Mouse (Mus musculus): ENCODE results near the gene E2f2. TPM values are rescaled to one million over a fixed set of nuclear protein-coding genes. Genes with fewer than 3 reads are reported as not detected.

E2f2 gene
- polyA plus RNA-seq, 1 experiment from 2014 or later: 0.91 TPM

GRCm38 (mm10) chr4:136240123-136240522, 67.9 kb downstream of the E2f2 start:
- ATAC-seq (ENCODE audit: low FRiP score, low TSS enrichment): no peak
- no peaks in the 10 kb centered on the region for H3K27me3 ChIP-seq (ENCODE audit: control insufficient read depth, insufficient read depth, low read length)
- no peak overlapping the region for H3K9ac ChIP-seq (ENCODE audit: low read length)
- TF ChIP-seq EP300 (optimal IDR thresholded peaks at IDR 0.05) (no peak), CTCF (IDR thresholded peaks at IDR 0.05; ENCODE audit: low read depth) (peak; percentile 8; the same call in 1 of the 2 replicates)
- no peak overlapping the region for H3K27ac ChIP-seq (replicated peaks)
- no peak overlapping the region for H3K4me3 ChIP-seq (ENCODE audit: low read depth, low read length)
- H3K36me3 ChIP-seq (ENCODE audit: control insufficient read depth, insufficient read depth, low read length): no peaks in the 10 kb centered on the region
- no peak for DNase-seq (ENCODE audit: low spot score)
- 64% methylated on average over 14 of the region's 14 CpGs for WGBS
- H3K4me2 ChIP-seq (replicated peaks; ENCODE audit: low read depth): no peak overlapping the region
- H3K9me3 ChIP-seq (ENCODE audit: control insufficient read depth, low read length): no peaks in the 10 kb centered on the region
- no peaks in the 10 kb centered on the region for H3K4me1 ChIP-seq (replicated peaks; ENCODE audit: control insufficient read depth, insufficient read depth)

GRCm38 (mm10) chr4:136240955-136241354, 68.8 kb downstream of the E2f2 start:
- H3K27ac ChIP-seq (replicated peaks): no peak overlapping the region
- H3K4me2 ChIP-seq (replicated peaks; ENCODE audit: low read depth): no peak overlapping the region
- no peaks in the 10 kb centered on the region for H3K9me3 ChIP-seq (ENCODE audit: control insufficient read depth, low read length)
- WGBS: 71% methylated on average over 8 of the region's 8 CpGs
- H3K9ac ChIP-seq (ENCODE audit: low read length): no peak overlapping the region
- no peak for ATAC-seq (ENCODE audit: low FRiP score, low TSS enrichment)
- no peak for DNase-seq (ENCODE audit: low spot score)
- no peaks in the 10 kb centered on the region for H3K36me3 ChIP-seq (ENCODE audit: control insufficient read depth, insufficient read depth, low read length)
- H3K4me1 ChIP-seq (replicated peaks; ENCODE audit: control insufficient read depth, insufficient read depth): no peaks in the 10 kb centered on the region
- no peak overlapping the region for H3K4me3 ChIP-seq (ENCODE audit: low read depth, low read length)
- no peak for TF ChIP-seq CTCF (IDR thresholded peaks at IDR 0.05; ENCODE audit: low read depth)
- no peak for TF ChIP-seq EP300 (optimal IDR thresholded peaks at IDR 0.05)
- H3K27me3 ChIP-seq (ENCODE audit: control insufficient read depth, insufficient read depth, low read length): no peaks in the 10 kb centered on the region

- no peaks in the 10 kb centered on the region for H3K9me3 ChIP-seq (ENCODE audit: control insufficient read depth, low read length)
- H3K9ac ChIP-seq (ENCODE audit: low read length): no peak overlapping the region
- no peaks in the 10 kb centered on the region for H3K36me3 ChIP-seq (ENCODE audit: control insufficient read depth, insufficient read depth, low read length)
- TF ChIP-seq EP300 (optimal IDR thresholded peaks at IDR 0.05) (no peak), CTCF (IDR thresholded peaks at IDR 0.05; ENCODE audit: low read depth) (peak; percentile 77)
- H3K4me1 ChIP-seq (replicated peaks; ENCODE audit: control insufficient read depth, insufficient read depth): 0 out of 2 replicates have a peak, but pooled peaks cover under 1% of the 10 kb centered on the region
- no peak overlapping the region for H3K4me3 ChIP-seq (ENCODE audit: low read depth, low read length)
- H3K27me3 ChIP-seq (ENCODE audit: control insufficient read depth, insufficient read depth, low read length): no peaks in the 10 kb centered on the region
- ATAC-seq (ENCODE audit: low FRiP score, low TSS enrichment): no peak
- WGBS: 50% methylated on average over 8 of the region's 8 CpGs
- no peak overlapping the region for H3K27ac ChIP-seq (replicated peaks)
- DNase-seq (ENCODE audit: low spot score): peak; percentile 59
- H3K4me2 ChIP-seq (replicated peaks; ENCODE audit: low read depth): no peak overlapping the region
Measured at GRCm38 (mm10) chr4:136242065-136242703, 70.0 kb downstream of the E2f2 start.

- DNase-seq (ENCODE audit: low spot score) (no peak), ATAC-seq (ENCODE audit: low FRiP score, low TSS enrichment) (no peak)
- H3K9me3 ChIP-seq (ENCODE audit: control insufficient read depth, low read length): no peaks in the 10 kb centered on the region
- 84% methylated on average over 7 of the region's 7 CpGs for WGBS
- no peak overlapping the region for H3K27ac ChIP-seq (replicated peaks)
- H3K4me3 ChIP-seq (ENCODE audit: low read depth, low read length): no peak overlapping the region
- no peak overlapping the region for H3K9ac ChIP-seq (ENCODE audit: low read length)
- TF ChIP-seq CTCF (IDR thresholded peaks at IDR 0.05; ENCODE audit: low read depth) (no peak), EP300 (optimal IDR thresholded peaks at IDR 0.05) (no peak)
- H3K4me1 ChIP-seq (replicated peaks; ENCODE audit: control insufficient read depth, insufficient read depth): 0 out of 2 replicates have a peak, but pooled peaks cover 2% of the 10 kb centered on the region
- no peaks in the 10 kb centered on the region for H3K36me3 ChIP-seq (ENCODE audit: control insufficient read depth, insufficient read depth, low read length)
- no peak overlapping the region for H3K4me2 ChIP-seq (replicated peaks; ENCODE audit: low read depth)
- H3K27me3 ChIP-seq (ENCODE audit: control insufficient read depth, insufficient read depth, low read length): no peaks in the 10 kb centered on the region
Measured at GRCm38 (mm10) chr4:136242728-136243127, 70.5 kb downstream of the E2f2 start.

GRCm38 (mm10) chr4:136244208-136244607, 72.0 kb downstream of the E2f2 start:
- TF ChIP-seq EP300 (optimal IDR thresholded peaks at IDR 0.05): no peak
- TF ChIP-seq CTCF (IDR thresholded peaks at IDR 0.05; ENCODE audit: low read depth): no peak
- no peaks in the 10 kb centered on the region for H3K36me3 ChIP-seq (ENCODE audit: control insufficient read depth, insufficient read depth, low read length)
- DNase-seq (ENCODE audit: low spot score): no peak

More at GRCm38 (mm10) chr4:136244208-136244607, 72.0 kb downstream of the E2f2 start:
- Histone ChIP-seq H3K9ac (ENCODE audit: low read length) (no peak overlapping the region), H3K27ac (replicated peaks) (no peak overlapping the region), H3K9me3 (ENCODE audit: control insufficient read depth, low read length) (no peaks in the 10 kb centered on the region), H3K4me1 (replicated peaks; ENCODE audit: control insufficient read depth, insufficient read depth) (0 out of 2 replicates have a peak, but pooled peaks cover 2% of the 10 kb centered on the region), H3K4me2 (replicated peaks; ENCODE audit: low read depth) (no peak overlapping the region), H3K4me3 (ENCODE audit: low read depth, low read length) (no peak overlapping the region), H3K27me3 (ENCODE audit: control insufficient read depth, insufficient read depth, low read length) (no peaks in the 10 kb centered on the region)
- WGBS: 78% methylated on average over 7 of the region's 7 CpGs
- no peak for ATAC-seq (ENCODE audit: low FRiP score, low TSS enrichment)

Other genes with a start within 250 kb of the E2f2 start
- 154 and 163 TPM in 2 replicates for gene Hmgcl, start 225.9 kb upstream of the E2f2 start, polyA plus RNA-seq (2015; fragmentation: Nextera tagmentation; extraction: Ambion mirVana)
- gene Gale, start 208.7 kb upstream of the E2f2 start, polyA plus RNA-seq (2015; fragmentation: Nextera tagmentation; extraction: Ambion mirVana): 161 and 166 TPM in 2 replicates
- 88.6 and 89.6 TPM in 2 replicates for gene Lypla2, start 199.8 kb upstream of the E2f2 start, polyA plus RNA-seq (2015; fragmentation: Nextera tagmentation; extraction: Ambion mirVana)
- 40.1 and 40.7 TPM in 2 replicates for gene Pithd1, start 185.1 kb upstream of the E2f2 start, polyA plus RNA-seq (2015; fragmentation: Nextera tagmentation; extraction: Ambion mirVana)
- 21.5 and 22.9 TPM in 2 replicates for gene Eloa, start 150.6 kb upstream of the E2f2 start, polyA plus RNA-seq (2015; fragmentation: Nextera tagmentation; extraction: Ambion mirVana)
- 369 and 402 TPM in 2 replicates for gene Rpl11, start 119.0 kb upstream of the E2f2 start, polyA plus RNA-seq (2015; fragmentation: Nextera tagmentation; extraction: Ambion mirVana)
- gene Id3, start 28.9 kb upstream of the E2f2 start, polyA plus RNA-seq (2015; fragmentation: Nextera tagmentation; extraction: Ambion mirVana): 201 and 224 TPM in 2 replicates
- 1.6 and 1.9 TPM in 2 replicates for gene Asap3, start 34.0 kb downstream of the E2f2 start, polyA plus RNA-seq (2015; fragmentation: Nextera tagmentation; extraction: Ambion mirVana)
- 31.1 and 35.0 TPM in 2 replicates for gene Tcea3, start 75.3 kb downstream of the E2f2 start, polyA plus RNA-seq (2015; fragmentation: Nextera tagmentation; extraction: Ambion mirVana)
- 8.8 and 9.0 TPM in 2 replicates for gene Zfp46, start 112.3 kb downstream of the E2f2 start, polyA plus RNA-seq (2015; fragmentation: Nextera tagmentation; extraction: Ambion mirVana)
- gene Hnrnpr, start 138.5 kb downstream of the E2f2 start, polyA plus RNA-seq (2015; fragmentation: Nextera tagmentation; extraction: Ambion mirVana): 54.2 and 54.8 TPM in 2 replicates